Mouse (Mus musculus): ENCODE measurements around the gene Aacs. TPM values are rescaled to one million over a fixed set of nuclear protein-coding genes. Genes with fewer than 3 reads are reported as not detected.

Aacs gene
- polyA plus RNA-seq, 1 experiment from 2014 or later: 98.9 TPM

GRCm38 (mm10) chr5:125443335-125443734, 32.3 kb upstream of the Aacs start:
- H3K36me3 ChIP-seq (ENCODE audit: control insufficient read depth, insufficient read depth): no peaks in the 10 kb centered on the region
- no peak overlapping the region for H3K4me2 ChIP-seq (ENCODE audit: low read length)
- H3K4me1 ChIP-seq (replicated peaks; ENCODE audit: control insufficient read depth, insufficient read depth, low read length): peaks cover 17% of the 10 kb centered on the region
- no peak for ATAC-seq
- no peaks in the 10 kb centered on the region for H3K27me3 ChIP-seq (replicated peaks; ENCODE audit: control insufficient read depth, insufficient read depth, low read length)
- no peak overlapping the region for H3K4me3 ChIP-seq (replicated peaks; ENCODE audit: low read length)
- H3K27ac ChIP-seq (ENCODE audit: low read length): no peak overlapping the region
- H3K9ac ChIP-seq (replicated peaks; ENCODE audit: low read depth, low read length): no peak overlapping the region
- no peaks in the 10 kb centered on the region for H3K9me3 ChIP-seq (ENCODE audit: control insufficient read depth, low read length)
- WGBS: 89% methylated on average over 5 of the region's 5 CpGs

- Histone ChIP-seq H3K4me1 (replicated peaks; ENCODE audit: control insufficient read depth, insufficient read depth, low read length) (peaks cover 17% of the 10 kb centered on the region), H3K4me3 (replicated peaks; ENCODE audit: low read length) (no peak overlapping the region), H3K27me3 (replicated peaks; ENCODE audit: control insufficient read depth, insufficient read depth, low read length) (no peaks in the 10 kb centered on the region), H3K27ac (ENCODE audit: low read length) (no peak overlapping the region), H3K9ac (replicated peaks; ENCODE audit: low read depth, low read length) (no peak overlapping the region), H3K36me3 (ENCODE audit: control insufficient read depth, insufficient read depth) (no peaks in the 10 kb centered on the region), H3K9me3 (ENCODE audit: control insufficient read depth, low read length) (no peaks in the 10 kb centered on the region), H3K4me2 (ENCODE audit: low read length) (no peak overlapping the region)
- ATAC-seq: no peak
- WGBS: 87% methylated on average over 3 of the region's 3 CpGs
Observed at GRCm38 (mm10) chr5:125443915-125444314, 31.7 kb upstream of the Aacs start.

GRCm38 (mm10) chr5:125444554-125444953, 31.1 kb upstream of the Aacs start:
- Histone ChIP-seq H3K4me3 (replicated peaks; ENCODE audit: low read length) (no peak overlapping the region), H3K27me3 (replicated peaks; ENCODE audit: control insufficient read depth, insufficient read depth, low read length) (no peaks in the 10 kb centered on the region), H3K36me3 (ENCODE audit: control insufficient read depth, insufficient read depth) (no peaks in the 10 kb centered on the region), H3K4me2 (ENCODE audit: low read length) (no peak overlapping the region), H3K9me3 (ENCODE audit: control insufficient read depth, low read length) (no peaks in the 10 kb centered on the region), H3K4me1 (replicated peaks; ENCODE audit: control insufficient read depth, insufficient read depth, low read length) (peaks cover 17% of the 10 kb centered on the region), H3K27ac (ENCODE audit: low read length) (no peak overlapping the region), H3K9ac (replicated peaks; ENCODE audit: low read depth, low read length) (no peak overlapping the region)
- ATAC-seq: no peak
- 74% methylated on average over 4 of the region's 4 CpGs for WGBS

GRCm38 (mm10) chr5:125446344-125446743, 29.3 kb upstream of the Aacs start:
- no peak overlapping the region for H3K4me2 ChIP-seq (ENCODE audit: low read length)
- no peaks in the 10 kb centered on the region for H3K27me3 ChIP-seq (replicated peaks; ENCODE audit: control insufficient read depth, insufficient read depth, low read length)
- no peak for ATAC-seq
- H3K36me3 ChIP-seq (ENCODE audit: control insufficient read depth, insufficient read depth): no peaks in the 10 kb centered on the region; the same call in 1 of the 2 replicates
- H3K27ac ChIP-seq (ENCODE audit: low read length): no peak overlapping the region
- H3K9ac ChIP-seq (replicated peaks; ENCODE audit: low read depth, low read length): no peak overlapping the region
- no peak overlapping the region for H3K4me3 ChIP-seq (replicated peaks; ENCODE audit: low read length)
- WGBS: 51% methylated on average over 7 of the region's 7 CpGs
- H3K4me1 ChIP-seq (replicated peaks; ENCODE audit: control insufficient read depth, insufficient read depth, low read length): peaks cover 13% of the 10 kb centered on the region
- no peaks in the 10 kb centered on the region for H3K9me3 ChIP-seq (ENCODE audit: control insufficient read depth, low read length)

- no peak overlapping the region for H3K4me3 ChIP-seq (replicated peaks; ENCODE audit: low read length)
- H3K4me2 ChIP-seq (ENCODE audit: low read length): no peak overlapping the region
- H3K9me3 ChIP-seq (ENCODE audit: control insufficient read depth, low read length): no peaks in the 10 kb centered on the region
- peaks cover 4% of the 10 kb centered on the region for H3K4me1 ChIP-seq (replicated peaks; ENCODE audit: control insufficient read depth, insufficient read depth, low read length)
- H3K9ac ChIP-seq (replicated peaks; ENCODE audit: low read depth, low read length): no peak overlapping the region
- no peak overlapping the region for H3K27ac ChIP-seq (ENCODE audit: low read length)
- peaks cover 2% of the 10 kb centered on the region for H3K36me3 ChIP-seq (ENCODE audit: control insufficient read depth, insufficient read depth)
- WGBS: 83% methylated on average over 3 of the region's 3 CpGs
- no peak for ATAC-seq
- no peaks in the 10 kb centered on the region for H3K27me3 ChIP-seq (replicated peaks; ENCODE audit: control insufficient read depth, insufficient read depth, low read length)
Observed at GRCm38 (mm10) chr5:125448026-125448425, 27.6 kb upstream of the Aacs start.

- no peaks in the 10 kb centered on the region for H3K27me3 ChIP-seq (replicated peaks; ENCODE audit: control insufficient read depth, insufficient read depth, low read length)
- H3K4me3 ChIP-seq (replicated peaks; ENCODE audit: low read length): no peak overlapping the region
- 94% methylated on average over 4 of the region's 4 CpGs for WGBS
- no peak overlapping the region for H3K4me2 ChIP-seq (ENCODE audit: low read length)
- no peak overlapping the region for H3K27ac ChIP-seq (ENCODE audit: low read length)
- no peaks in the 10 kb centered on the region for H3K9me3 ChIP-seq (ENCODE audit: control insufficient read depth, low read length)
- H3K4me1 ChIP-seq (replicated peaks; ENCODE audit: control insufficient read depth, insufficient read depth, low read length): peaks cover 4% of the 10 kb centered on the region; the same call in 1 of the 2 replicates
- peaks cover 2% of the 10 kb centered on the region for H3K36me3 ChIP-seq (ENCODE audit: control insufficient read depth, insufficient read depth)
- ATAC-seq: no peak
- H3K9ac ChIP-seq (replicated peaks; ENCODE audit: low read depth, low read length): no peak overlapping the region
Observed at GRCm38 (mm10) chr5:125448631-125449030, 27.0 kb upstream of the Aacs start.

- Histone ChIP-seq H3K9me3 (ENCODE audit: control insufficient read depth, low read length) (no peaks in the 10 kb centered on the region), H3K4me3 (replicated peaks; ENCODE audit: low read length) (no peak overlapping the region), H3K4me1 (replicated peaks; ENCODE audit: control insufficient read depth, insufficient read depth, low read length) (peaks cover 4% of the 10 kb centered on the region; the same call in 1 of the 2 replicates), H3K9ac (replicated peaks; ENCODE audit: low read depth, low read length) (no peak overlapping the region), H3K4me2 (ENCODE audit: low read length) (no peak overlapping the region), H3K27me3 (replicated peaks; ENCODE audit: control insufficient read depth, insufficient read depth, low read length) (no peaks in the 10 kb centered on the region), H3K36me3 (ENCODE audit: control insufficient read depth, insufficient read depth) (peaks cover 2% of the 10 kb centered on the region), H3K27ac (ENCODE audit: low read length) (no peak overlapping the region)
- no peak for ATAC-seq
- 85% methylated on average over 5 of the region's 5 CpGs for WGBS
Observed at GRCm38 (mm10) chr5:125449306-125449705, 26.3 kb upstream of the Aacs start.

GRCm38 (mm10) chr5:125452573-125452972, 23.0 kb upstream of the Aacs start:
- Histone ChIP-seq H3K4me2 (ENCODE audit: low read length) (no peak overlapping the region), H3K4me1 (replicated peaks; ENCODE audit: control insufficient read depth, insufficient read depth, low read length) (no peaks in the 10 kb centered on the region), H3K4me3 (replicated peaks; ENCODE audit: low read length) (no peak overlapping the region), H3K9me3 (ENCODE audit: control insufficient read depth, low read length) (no peaks in the 10 kb centered on the region), H3K27ac (ENCODE audit: low read length) (no peak overlapping the region), H3K27me3 (replicated peaks; ENCODE audit: control insufficient read depth, insufficient read depth, low read length) (no peaks in the 10 kb centered on the region), H3K36me3 (ENCODE audit: control insufficient read depth, insufficient read depth) (peaks cover 5% of the 10 kb centered on the region), H3K9ac (replicated peaks; ENCODE audit: low read depth, low read length) (no peak overlapping the region)
- ATAC-seq: no peak
- WGBS: 94% methylated on average over 9 of the region's 9 CpGs

- no peak overlapping the region for H3K4me2 ChIP-seq (ENCODE audit: low read length)
- no peak overlapping the region for H3K9ac ChIP-seq (replicated peaks; ENCODE audit: low read depth, low read length)
- H3K9me3 ChIP-seq (ENCODE audit: control insufficient read depth, low read length): no peaks in the 10 kb centered on the region
- no peak overlapping the region for H3K27ac ChIP-seq (ENCODE audit: low read length)
- H3K4me3 ChIP-seq (replicated peaks; ENCODE audit: low read length): no peak overlapping the region
- ATAC-seq: no peak
- WGBS: 94% methylated on average over 6 of the region's 6 CpGs
- H3K36me3 ChIP-seq (ENCODE audit: control insufficient read depth, insufficient read depth): peaks cover 5% of the 10 kb centered on the region
- no peaks in the 10 kb centered on the region for H3K27me3 ChIP-seq (replicated peaks; ENCODE audit: control insufficient read depth, insufficient read depth, low read length)
- no peaks in the 10 kb centered on the region for H3K4me1 ChIP-seq (replicated peaks; ENCODE audit: control insufficient read depth, insufficient read depth, low read length)
Observed at GRCm38 (mm10) chr5:125456100-125456499, 19.5 kb upstream of the Aacs start.

GRCm38 (mm10) chr5:125457538-125457937, 18.1 kb upstream of the Aacs start:
- Histone ChIP-seq H3K9me3 (ENCODE audit: control insufficient read depth, low read length) (no peaks in the 10 kb centered on the region), H3K9ac (replicated peaks; ENCODE audit: low read depth, low read length) (no peak overlapping the region), H3K4me2 (ENCODE audit: low read length) (no peak overlapping the region), H3K4me1 (replicated peaks; ENCODE audit: control insufficient read depth, insufficient read depth, low read length) (no peaks in the 10 kb centered on the region), H3K27ac (ENCODE audit: low read length) (no peak overlapping the region), H3K36me3 (ENCODE audit: control insufficient read depth, insufficient read depth) (peaks cover 4% of the 10 kb centered on the region; the same call in 1 of the 2 replicates), H3K4me3 (replicated peaks; ENCODE audit: low read length) (no peak overlapping the region), H3K27me3 (replicated peaks; ENCODE audit: control insufficient read depth, insufficient read depth, low read length) (no peaks in the 10 kb centered on the region)
- no peak for ATAC-seq
- WGBS: 88% methylated on average over 6 of the region's 6 CpGs

Measured in forebrain, embryonic 16.5 days (tissue).